Mouse (Mus musculus) urinary bladder, postnatal 4 days (tissue): Measurements from ENCODE around the gene Vmn1r32.

Experiments used
- DNase-seq, 2 experiments: peaks; one replicate each; pipeline ENCODE4 v3.0.0; 2021 to 2022; ENCODE audit warnings: low spot score in 2 of 2

Vmn1r32 gene

GRCm38 (mm10) chr6:66559996-66560395, at the start of gene Vmn1r32:
Vmn1r32 (minus strand) TSS chr6:66560096.
- DNase-seq: no peak

DNA sequence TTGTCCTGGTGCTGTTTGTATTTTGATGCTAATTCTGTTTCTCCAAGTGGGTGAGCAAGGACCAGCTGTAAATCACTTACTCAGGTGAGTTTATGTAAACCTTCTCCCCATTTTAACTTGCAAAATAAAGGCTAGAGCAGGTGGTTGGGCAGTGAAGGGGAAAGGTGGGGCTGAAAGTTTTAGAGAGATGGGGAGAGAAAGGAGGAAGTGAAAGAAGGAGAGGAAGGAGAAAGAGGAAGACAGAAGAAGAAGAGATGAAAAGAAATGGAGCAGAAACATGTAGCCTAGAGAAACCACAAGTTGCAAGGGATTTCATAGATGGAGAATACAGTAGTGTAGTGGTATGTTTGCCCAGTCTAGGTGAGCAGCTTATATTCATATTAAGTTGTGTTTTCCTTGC, 35.9 kb upstream of the Vmn1r32 start:
- DNase-seq: no peak

- no peak for DNase-seq
These were observed 23.9 kb downstream of the Vmn1r32 start for GRCm38 (mm10) chr6:66535966-66536365.

- peak; percentile 95 for DNase-seq
These were observed 24.7 kb downstream of the Vmn1r32 start, which contains the start of gene Mad2l1 for GRCm38 (mm10) chr6:66535028-66535862. Mad2l1 (plus strand) TSS chr6:66535390.

- DNase-seq: no peak
These were observed 25.4 kb downstream of the Vmn1r32 start for GRCm38 (mm10) chr6:66534366-66534941.

DNA sequence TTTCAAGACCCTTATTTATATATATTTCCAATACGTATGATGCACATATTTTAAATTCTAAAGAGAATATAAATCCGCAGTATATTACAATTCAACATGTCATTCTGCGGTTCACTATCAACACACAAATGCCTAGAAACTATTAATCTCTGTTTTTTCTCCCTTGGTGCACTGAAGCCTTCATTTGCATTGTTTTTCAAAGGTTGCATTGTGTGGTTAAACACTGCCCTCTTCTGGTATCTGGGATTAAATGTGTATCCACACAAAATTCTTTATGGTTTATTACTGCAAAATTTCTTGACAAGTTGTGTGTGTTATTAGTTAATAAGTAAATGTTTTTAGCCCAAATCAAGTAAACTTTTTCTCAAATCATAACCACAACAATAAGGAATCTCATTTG, 26.7 kb downstream of the Vmn1r32 start:
- no peak for DNase-seq

- no peak for DNase-seq
These were observed 31.5 kb downstream of the Vmn1r32 start for GRCm38 (mm10) chr6:66528386-66528785.

DNA sequence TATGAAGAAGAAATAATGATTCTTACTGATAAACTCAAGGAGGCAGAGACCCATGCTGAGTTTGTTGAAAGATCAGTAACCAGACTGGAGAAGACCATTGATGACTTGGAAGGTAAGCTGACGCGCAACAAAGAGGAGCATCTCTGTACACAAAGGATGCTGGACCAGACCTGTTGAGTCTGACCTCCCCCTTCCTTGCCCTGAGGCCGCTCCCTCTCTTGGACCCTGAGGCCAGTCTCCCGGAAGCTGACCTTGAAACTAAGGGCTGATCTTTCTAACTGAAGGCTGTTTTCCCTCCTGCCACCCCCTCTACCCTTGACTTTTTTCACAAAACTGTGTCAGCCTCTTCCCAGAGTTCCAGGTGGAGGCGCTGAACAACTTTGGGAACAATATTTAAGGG, 43.5 kb downstream of the Vmn1r32 start:
- DNase-seq: no peak
